Mouse (Mus musculus) heart, embryonic 16.5 days (tissue): Measurements from ENCODE around the gene Unc50. TPM values are rescaled to one million over a fixed set of nuclear protein-coding genes. Genes with fewer than 3 reads are reported as not detected.

Source experiments
- ATAC-seq: fragments of 200-750 bp; cut with Nextera tagmentation; replicated peaks from 2 replicates; pipeline ENCODE4 v1.8.0; 2017; ENCODE audit warnings: moderate number of reproducible peaks; ENCODE audit not compliant: insufficient read depth, low FRiP score; ENCODE audit errors: extremely low read depth
- H3K27ac ChIP-seq: fragments of 300-500 bp; sonication (generic); 2 replicates; pipeline ENCODE4 v1.5.1; 2014; ENCODE audit warnings: mild to moderate bottlenecking, low read length, control low read depth, moderate library complexity
- H3K27me3 ChIP-seq: fragments of 300-500 bp; sonication (generic); 2 replicates; pipeline ENCODE4 v1.6.1; 2014; ENCODE audit warnings: low read length, mixed read lengths; ENCODE audit not compliant: control insufficient read depth, insufficient read depth
- H3K36me3 ChIP-seq: fragments of 300-500 bp; sonication (generic); 2 replicates; pipeline ENCODE4 v1.6.1; 2014; ENCODE audit not compliant: control insufficient read depth, insufficient read depth
- H3K4me1 ChIP-seq: fragments of 300-500 bp; sonication (generic); 2 replicates; pipeline ENCODE4 v1.6.1; 2014; ENCODE audit warnings: low read length, mixed read lengths; ENCODE audit not compliant: control insufficient read depth, insufficient read depth
- H3K4me2 ChIP-seq: fragments of 300-500 bp; sonication (generic); 2 replicates; pipeline ENCODE4 v1.6.1; 2014; ENCODE audit warnings: low read depth, mild to moderate bottlenecking, control low read depth, low read length
- H3K4me3 ChIP-seq: fragments of 300-500 bp; sonication (generic); 2 replicates; pipeline ENCODE4 v1.5.1; 2014; ENCODE audit warnings: mild to moderate bottlenecking, control low read depth, low read length
- H3K9ac ChIP-seq: fragments of 300-500 bp; sonication (generic); 2 replicates; pipeline ENCODE4 v1.6.1; 2014; ENCODE audit warnings: low read length, control low read depth
- H3K9me3 ChIP-seq: fragments of 300-500 bp; sonication (generic); replicated peaks from 2 replicates; pipeline ENCODE4 v1.6.1; 2016; ENCODE audit warnings: low read length; ENCODE audit not compliant: control insufficient read depth
- WGBS: fragments of 180-500 bp; shearing (Covaris S2); extraction: QIAGEN DNeasy Blood & Tissue Kit; methylation state at CpG from one replicate; pipeline ENCODE4 v1.1.7; 2014; 5-methylcytosine and 5-hydroxymethylcytosine counted together
- polyA plus RNA-seq: library from polyadenylated mRNA; unstranded; fragments of >200 nt; fragmentation: Nextera tagmentation; extraction: Ambion mirVana; gene quantifications from 2 replicates; pipeline ENCODE4 v1.2.1, GENCODE M21; 2015

Unc50 gene
- 78.8 and 86.6 TPM in 2 replicates for polyA plus RNA-seq

DNA sequence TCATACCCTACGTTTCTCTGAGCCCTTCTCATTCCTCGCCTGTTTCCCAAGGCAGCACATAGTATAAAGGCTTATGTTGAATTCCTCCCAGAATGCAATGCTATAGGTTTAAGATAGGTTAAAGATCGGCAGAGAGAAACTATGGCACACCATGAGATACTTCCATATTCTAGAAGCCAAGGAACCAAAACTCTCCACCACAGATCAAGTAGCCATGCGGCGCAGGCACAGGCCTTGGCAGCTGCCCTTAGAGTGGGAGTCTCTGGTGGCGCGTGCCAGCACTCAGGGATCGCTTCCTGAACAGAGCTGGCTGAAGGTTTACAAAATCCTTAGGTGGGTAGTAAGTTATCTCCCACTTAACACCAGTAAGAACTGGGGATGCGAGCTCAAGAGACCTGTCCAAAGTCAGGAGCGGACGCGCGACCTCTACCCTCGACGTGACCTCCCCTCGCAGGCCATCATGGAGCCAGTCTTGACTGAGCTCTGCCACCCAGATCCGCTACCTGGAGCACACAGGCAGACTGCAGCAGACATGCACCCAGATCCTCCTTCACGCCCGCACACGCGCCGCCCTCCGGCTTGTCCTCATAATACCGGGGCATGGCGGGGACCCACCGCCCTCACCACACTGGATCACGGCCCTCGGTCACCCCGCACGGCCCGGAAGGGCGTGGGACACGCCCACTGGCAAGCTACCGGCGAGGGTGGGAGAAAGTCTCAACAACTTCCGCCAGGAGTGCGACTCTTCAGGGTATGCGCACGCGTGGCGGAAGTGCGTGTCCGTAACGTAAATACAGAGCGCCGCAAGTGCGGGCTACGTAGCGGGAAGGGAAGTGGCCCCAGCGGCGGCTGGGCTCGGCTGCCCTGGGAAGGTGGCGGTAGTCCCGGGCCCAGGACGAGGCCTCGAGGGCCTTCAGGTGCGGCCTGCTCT, at the start of gene Unc50, which contains the start of gene Coa5:
Gene Unc50 (plus strand): TSS at position 774 of the 931 bp plus-strand sequence.
Gene Coa5 (minus strand): TSS at position 738 of the 931 bp plus-strand sequence.
- WGBS = 2% methylated on average over 57 of the region's 57 CpGs
- H3K27me3 ChIP-seq = no peaks in the 10 kb centered on the region
- peak within 1 kb of the TSS; percentile 97 for H3K4me3 ChIP-seq
- H3K4me1 ChIP-seq = peaks cover 15% of the 10 kb centered on the region
- ATAC-seq = peak; percentile 98
- peak within 1 kb of the TSS; percentile 96 for H3K9ac ChIP-seq
- peak within 1 kb of the TSS; percentile 77 for H3K27ac ChIP-seq
- no peaks in the 10 kb centered on the region for H3K9me3 ChIP-seq
- H3K36me3 ChIP-seq = peaks cover 28% of the 10 kb centered on the region
- H3K4me2 ChIP-seq = peak within 1 kb of the TSS; percentile 84

DNA sequence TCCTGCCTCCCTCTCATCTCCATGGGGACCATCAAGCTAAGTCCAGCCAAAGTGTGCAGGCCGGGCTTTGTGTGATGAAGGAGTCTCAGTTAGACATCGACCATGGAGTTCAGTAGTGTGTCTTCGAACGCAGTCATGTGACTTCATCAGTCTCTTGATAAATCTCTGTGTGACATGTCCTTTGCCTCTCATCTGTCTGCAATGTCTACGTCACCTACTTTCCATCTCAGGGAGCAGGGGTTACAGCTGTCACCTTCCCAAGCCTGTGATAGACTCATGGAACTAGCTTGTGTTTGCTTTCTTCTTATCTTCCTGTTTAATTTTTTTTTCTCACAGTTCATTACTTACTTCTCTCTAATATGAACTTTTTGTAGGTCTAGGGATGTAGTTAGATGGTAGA, 49.0 kb upstream of the Unc50 start:
- no peaks in the 10 kb centered on the region for H3K27me3 ChIP-seq
- H3K9me3 ChIP-seq = no peaks in the 10 kb centered on the region
- H3K27ac ChIP-seq = no peak overlapping the region
- no peak overlapping the region for H3K4me3 ChIP-seq
- WGBS = 80% methylated on average over 5 of the region's 5 CpGs
- H3K4me2 ChIP-seq = no peak overlapping the region
- H3K4me1 ChIP-seq = peaks cover 14% of the 10 kb centered on the region
- no peak overlapping the region for H3K9ac ChIP-seq
- no peak for ATAC-seq
- peaks cover 5% of the 10 kb centered on the region; the same call in 1 of the 2 replicates for H3K36me3 ChIP-seq

DNA sequence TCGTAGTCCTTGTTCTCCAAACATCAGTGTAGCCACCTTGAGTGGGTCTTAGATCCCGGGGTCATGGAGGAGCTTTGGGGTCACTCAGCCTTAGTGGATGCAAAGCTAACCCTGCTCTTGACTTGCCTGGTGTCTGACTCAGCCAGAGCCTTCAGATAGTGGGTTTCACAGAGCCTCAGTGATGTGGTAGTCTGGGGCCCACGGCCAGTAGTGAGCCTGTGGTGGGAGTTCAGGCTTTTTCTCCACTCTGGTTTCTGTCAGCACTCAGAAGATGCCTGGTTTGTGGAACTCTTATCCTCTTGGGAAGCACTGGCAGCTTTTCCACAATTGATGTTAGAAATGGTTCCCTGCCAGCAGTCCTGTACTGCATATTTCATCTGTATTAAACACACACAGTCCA, 45.6 kb upstream of the Unc50 start:
- Histone ChIP-seq H3K4me1 (peaks cover 28% of the 10 kb centered on the region), H3K9me3 (no peaks in the 10 kb centered on the region), H3K4me3 (no peak overlapping the region), H3K36me3 (peaks cover 5% of the 10 kb centered on the region; the same call in 1 of the 2 replicates), H3K4me2 (no peak overlapping the region), H3K27me3 (no peaks in the 10 kb centered on the region), H3K9ac (no peak overlapping the region), H3K27ac (peak overlapping the region; percentile 56; the same call in 1 of the 2 replicates)
- peak; percentile 60; the same call in 1 of the 2 replicates for ATAC-seq
- 49% methylated on average over 3 of the region's 3 CpGs for WGBS

DNA sequence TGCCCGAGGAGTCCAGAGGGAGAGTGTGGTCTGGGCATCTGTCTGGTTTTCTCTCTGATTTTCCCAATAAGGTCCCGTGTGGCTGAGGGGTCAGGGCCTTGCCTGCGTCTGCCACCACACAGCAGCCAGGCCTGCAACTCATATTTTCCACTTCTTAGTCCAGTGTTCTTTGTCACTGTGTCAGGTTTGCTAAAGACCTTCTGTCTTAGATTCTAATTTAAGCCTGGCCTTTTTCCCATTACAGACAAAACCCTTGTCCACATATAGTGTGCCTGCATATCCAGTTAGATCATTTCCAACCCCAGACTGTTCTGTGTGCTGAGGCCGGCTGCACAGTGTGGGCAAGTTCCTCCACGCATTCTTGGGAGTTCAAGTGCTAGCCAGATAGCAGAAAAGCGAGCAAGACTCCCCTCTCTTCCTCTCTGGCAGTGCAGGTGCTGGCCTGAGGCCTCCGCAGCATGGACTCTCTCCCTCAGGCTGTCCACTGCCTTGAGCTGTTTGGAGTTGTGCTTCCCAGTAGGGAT, 43.4 kb upstream of the Unc50 start:
- H3K27me3 ChIP-seq = no peaks in the 10 kb centered on the region
- WGBS = 29% methylated on average over 7 of the region's 7 CpGs
- H3K4me1 ChIP-seq = peaks cover 28% of the 10 kb centered on the region
- no peaks in the 10 kb centered on the region for H3K9me3 ChIP-seq
- ATAC-seq = peak; percentile 66
- H3K36me3 ChIP-seq = no peaks in the 10 kb centered on the region; the same call in 1 of the 2 replicates
- H3K27ac ChIP-seq = peak overlapping the region; percentile 80
- peak overlapping the region; percentile 1; the same call in 1 of the 2 replicates for H3K4me2 ChIP-seq
- no peak overlapping the region for H3K4me3 ChIP-seq
- no peak overlapping the region for H3K9ac ChIP-seq

DNA sequence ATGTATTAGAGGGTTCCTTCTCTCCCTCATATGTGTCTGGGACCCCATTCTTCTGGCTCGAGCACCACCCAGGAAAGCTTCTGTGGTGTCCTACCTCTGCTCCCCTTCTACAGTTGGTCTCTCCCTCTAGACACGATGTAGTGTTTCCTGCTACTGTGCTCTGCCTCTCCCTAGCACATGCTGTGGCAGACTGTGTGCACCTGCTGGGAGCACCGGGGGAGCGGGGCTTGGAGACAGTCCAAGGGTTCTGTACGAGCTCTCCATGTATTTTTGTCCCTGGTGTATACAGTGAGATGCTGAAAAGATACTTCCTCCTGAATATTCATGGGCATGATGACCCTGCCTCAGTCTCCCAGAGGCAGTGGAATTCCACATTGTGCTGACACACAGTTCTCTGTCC, 36.8 kb upstream of the Unc50 start:
- Histone ChIP-seq H3K9ac (no peak overlapping the region), H3K4me2 (no peak overlapping the region), H3K4me3 (no peak overlapping the region), H3K27me3 (no peaks in the 10 kb centered on the region), H3K9me3 (no peaks in the 10 kb centered on the region), H3K4me1 (no peaks in the 10 kb centered on the region), H3K36me3 (no peaks in the 10 kb centered on the region; the same call in none of the 2 replicates), H3K27ac (no peak overlapping the region)
- ATAC-seq = no peak
- whole genome bisulfite sequencing = 58% methylated on average over 5 of the region's 5 CpGs

DNA sequence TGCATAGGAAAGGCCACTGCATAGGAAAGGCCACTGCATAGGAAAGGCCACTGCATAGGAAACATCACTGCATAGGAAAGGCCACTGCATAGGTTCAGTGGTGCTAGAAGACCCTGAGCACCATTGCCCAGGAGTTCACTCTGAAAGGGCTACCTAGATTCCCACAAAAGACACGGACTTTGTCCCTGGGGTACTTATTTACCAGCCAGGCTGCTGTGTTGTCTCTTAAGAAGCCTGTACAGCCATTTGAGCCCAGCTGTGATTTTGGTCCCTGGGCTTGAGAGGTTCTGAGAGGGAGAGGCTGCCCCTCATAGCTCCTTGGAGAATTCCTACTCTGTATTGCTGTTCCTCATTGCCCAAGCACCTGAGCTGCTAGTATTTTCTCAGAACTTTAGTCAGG, 33.5 kb upstream of the Unc50 start:
- WGBS = 73% methylated on average over 1 of the region's 1 CpGs
- peaks cover 12% of the 10 kb centered on the region for H3K4me1 ChIP-seq
- no peak overlapping the region for H3K4me2 ChIP-seq
- no peaks in the 10 kb centered on the region; the same call in 1 of the 2 replicates for H3K36me3 ChIP-seq
- no peak overlapping the region for H3K4me3 ChIP-seq
- ATAC-seq = no peak
- H3K27ac ChIP-seq = no peak overlapping the region
- H3K9ac ChIP-seq = no peak overlapping the region
- H3K9me3 ChIP-seq = no peaks in the 10 kb centered on the region
- no peaks in the 10 kb centered on the region for H3K27me3 ChIP-seq

DNA sequence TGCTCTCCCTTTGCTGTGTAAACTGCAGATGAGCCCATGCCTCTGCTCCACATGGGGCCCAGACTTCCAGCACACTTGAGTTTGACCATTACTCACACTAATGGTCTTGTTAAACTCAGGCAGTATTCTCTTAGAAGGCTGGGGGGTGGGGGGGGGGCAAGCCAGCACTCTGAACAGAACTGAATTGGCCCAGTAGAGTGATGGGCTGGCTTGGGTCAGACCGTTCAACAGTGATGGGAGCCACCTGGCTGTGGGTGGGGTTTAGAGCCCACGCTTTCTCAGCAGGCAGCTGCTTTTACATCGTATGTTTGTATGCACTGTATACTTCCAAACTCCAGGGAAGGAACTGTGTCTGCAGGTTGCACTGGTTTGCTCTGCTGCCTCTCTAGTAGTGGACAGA, 31.0 kb upstream of the Unc50 start:
- Histone ChIP-seq H3K4me1 (peaks cover 12% of the 10 kb centered on the region), H3K9ac (no peak overlapping the region), H3K27me3 (no peaks in the 10 kb centered on the region), H3K4me3 (no peak overlapping the region), H3K27ac (peak overlapping the region; percentile 54), H3K4me2 (no peak overlapping the region), H3K36me3 (no peaks in the 10 kb centered on the region; the same call in 1 of the 2 replicates), H3K9me3 (no peaks in the 10 kb centered on the region)
- ATAC-seq = no peak
- 54% methylated on average over 3 of the region's 3 CpGs for WGBS

DNA sequence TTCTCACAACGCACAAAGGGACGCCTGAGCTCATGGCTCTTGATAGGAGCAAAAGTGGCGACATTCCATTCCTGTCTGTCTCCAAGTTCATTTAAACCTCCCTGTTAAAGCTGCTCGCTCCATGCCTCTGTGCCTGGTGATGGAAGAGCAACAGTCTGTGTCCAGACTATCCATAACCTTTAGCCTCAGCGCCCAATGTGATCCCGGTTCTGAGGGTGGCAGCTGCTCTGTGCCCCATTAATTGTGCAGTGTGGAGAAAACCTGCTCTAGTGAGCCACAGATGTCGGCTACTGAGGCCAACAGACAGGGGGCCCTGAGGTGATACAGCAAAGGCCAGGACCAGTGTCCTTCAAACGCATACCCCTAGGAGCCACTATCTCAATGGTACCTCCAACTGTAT, 30.2 kb upstream of the Unc50 start:
- H3K27me3 ChIP-seq = no peaks in the 10 kb centered on the region
- WGBS = 37% methylated on average over 8 of the region's 8 CpGs
- no peaks in the 10 kb centered on the region for H3K9me3 ChIP-seq
- peak overlapping the region; percentile 40; the same call in 1 of the 2 replicates for H3K4me2 ChIP-seq
- H3K4me1 ChIP-seq = peaks cover 12% of the 10 kb centered on the region
- peak; percentile 16; the same call in 1 of the 2 replicates for ATAC-seq
- no peak overlapping the region for H3K4me3 ChIP-seq
- no peak overlapping the region for H3K9ac ChIP-seq
- no peaks in the 10 kb centered on the region; the same call in 1 of the 2 replicates for H3K36me3 ChIP-seq
- H3K27ac ChIP-seq = peak overlapping the region; percentile 54

DNA sequence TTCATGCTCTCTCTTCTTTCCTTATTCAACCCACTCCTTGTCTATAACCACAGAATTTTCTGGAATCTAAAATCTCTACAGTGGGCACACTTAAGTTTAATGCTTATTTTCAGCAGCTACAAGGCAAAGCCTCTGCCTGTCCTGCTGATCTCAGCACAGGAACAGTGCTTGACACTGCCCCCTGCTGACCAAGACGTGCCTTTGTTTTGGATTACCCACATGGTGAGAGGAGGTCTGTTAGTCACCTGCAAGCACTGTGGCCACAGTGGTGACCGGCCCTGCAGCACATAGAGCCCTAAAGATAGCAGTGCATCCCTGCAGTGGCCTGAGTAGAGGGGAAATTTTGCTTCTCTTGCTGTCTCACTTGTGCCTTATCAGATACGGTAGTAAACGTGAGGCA, 28.3 kb upstream of the Unc50 start:
- Histone ChIP-seq H3K4me2 (no peak overlapping the region), H3K4me3 (no peak overlapping the region), H3K4me1 (peaks cover 12% of the 10 kb centered on the region), H3K9me3 (no peaks in the 10 kb centered on the region), H3K27me3 (no peaks in the 10 kb centered on the region), H3K9ac (no peak overlapping the region), H3K36me3 (0 out of 2 replicates have a peak, but pooled peaks cover 2% of the 10 kb centered on the region), H3K27ac (no peak overlapping the region)
- no peak for ATAC-seq
- 52% methylated on average over 4 of the region's 4 CpGs for WGBS
